Mouse (Mus musculus) midbrain, embryonic 15.5 days (tissue): ENCODE measurements around the gene Olfr1076. TPM values are rescaled to one million over a fixed set of nuclear protein-coding genes. Genes with fewer than 3 reads are reported as not detected.
"Not testable (repeated sequence)": the region's sequence is repeated elsewhere in the genome, so short reads cannot be mapped to it uniquely, and the experiment has no call there.

Source experiments
- ATAC-seq: fragments of 200-750 bp; cut with Nextera tagmentation; replicated peaks from 2 replicates; pipeline ENCODE4 v1.8.0; 2017; ENCODE audit warnings: moderate TSS enrichment
- H3K27ac ChIP-seq: fragments of 300-500 bp; sonication (generic); 2 replicates; pipeline ENCODE4 v1.5.1; 2015; ENCODE audit warnings: mild to moderate bottlenecking, inconsistent platforms
- H3K27me3 ChIP-seq: fragments of 300-500 bp; sonication (generic); replicated peaks from 2 replicates; pipeline ENCODE4 v1.6.1; 2015; ENCODE audit warnings: inconsistent platforms
- H3K36me3 ChIP-seq: fragments of 300-500 bp; sonication (generic); replicated peaks from 2 replicates; pipeline ENCODE4 v1.6.1; 2015; ENCODE audit warnings: inconsistent platforms
- H3K4me1 ChIP-seq: fragments of 300-500 bp; sonication (generic); 2 replicates; pipeline ENCODE4 v1.6.1; 2015; ENCODE audit warnings: inconsistent platforms
- H3K4me2 ChIP-seq: fragments of 300-500 bp; sonication (generic); 2 replicates; pipeline ENCODE4 v1.6.1; 2015; ENCODE audit warnings: inconsistent platforms, mild to moderate bottlenecking, moderate library complexity
- H3K4me3 ChIP-seq: fragments of 300-500 bp; sonication (generic); 2 replicates; pipeline ENCODE4 v1.5.1; 2015; ENCODE audit warnings: mild to moderate bottlenecking, inconsistent platforms
- H3K9ac ChIP-seq: fragments of 300-500 bp; sonication (generic); 2 replicates; pipeline ENCODE4 v1.6.1; 2015; ENCODE audit warnings: mild to moderate bottlenecking, inconsistent platforms
- H3K9me3 ChIP-seq: fragments of 300-500 bp; sonication (generic); 2 replicates; pipeline ENCODE4 v1.6.1; 2016; ENCODE audit warnings: inconsistent platforms
- WGBS: fragments of 180-500 bp; shearing (Covaris S2); methylation state at CpG from one replicate; pipeline ENCODE4 v1.1.7; 2015; ENCODE audit warnings: mixed read lengths; 5-methylcytosine and 5-hydroxymethylcytosine counted together
- polyA plus RNA-seq: library from polyadenylated mRNA; unstranded; fragments of >200 nt; fragmentation: Nextera tagmentation; extraction: Ambion mirVana; gene quantifications from 2 replicates; pipeline ENCODE4 v1.2.1, GENCODE M21; 2015

Gene Olfr1076
- not detected in 2 replicates for polyA plus RNA-seq

GRCm38 (mm10) chr2:86508161-86508560 lies at the start of gene Olfr1076:
Olfr1076 (plus strand) TSS chr2:86508461.
- ATAC-seq, result no peak
- H3K9ac ChIP-seq, result no peak within 1 kb of the TSS
- no peaks in the 10 kb centered on the region for H3K27me3 ChIP-seq
- H3K9me3 ChIP-seq, result no peaks in the 10 kb centered on the region
- no peak within 1 kb of the TSS for H3K4me2 ChIP-seq
- no peaks in the 10 kb centered on the region for H3K4me1 ChIP-seq
- H3K27ac ChIP-seq, result no peak within 1 kb of the TSS
- H3K36me3 ChIP-seq, result no peaks in the 10 kb centered on the region
- H3K4me3 ChIP-seq, result no peak within 1 kb of the TSS
- 82% methylated on average over 1 of the region's 1 CpGs for WGBS

GRCm38 (mm10) chr2:86460434-86460833 lies 47.8 kb upstream of the Olfr1076 start:
- Histone ChIP-seq H3K4me3 (no peak overlapping the region), H3K4me1 (no peaks in the 10 kb centered on the region), H3K36me3 (no peaks in the 10 kb centered on the region), H3K27ac (no peak overlapping the region), H3K4me2 (no peak overlapping the region), H3K9ac (no peak overlapping the region), H3K9me3 (no peaks in the 10 kb centered on the region), H3K27me3 (no peaks in the 10 kb centered on the region)
- ATAC-seq, result no peak
- 91% methylated on average over 1 of the region's 1 CpGs for WGBS

GRCm38 (mm10) chr2:86464442-86465109 lies 43.7 kb upstream of the Olfr1076 start:
- H3K27me3 ChIP-seq, result no peaks in the 10 kb centered on the region
- no peaks in the 10 kb centered on the region for H3K4me1 ChIP-seq
- peak overlapping the region; percentile 24 for H3K4me2 ChIP-seq
- peak; percentile 70; the same call in 1 of the 2 replicates for ATAC-seq
- H3K9me3 ChIP-seq, result no peaks in the 10 kb centered on the region
- H3K36me3 ChIP-seq, result no peaks in the 10 kb centered on the region
- WGBS, result 35% methylated on average over 10 of the region's 10 CpGs
- H3K9ac ChIP-seq, result no peak overlapping the region
- H3K4me3 ChIP-seq, result no peak overlapping the region
- H3K27ac ChIP-seq, result no peak overlapping the region

GRCm38 (mm10) chr2:86487286-86487685 lies 21.0 kb upstream of the Olfr1076 start, which contains the start of gene Olfr228:
Olfr228 (minus strand) TSS chr2:86487386.
- Histone ChIP-seq H3K4me3 (no peak within 1 kb of the TSS), H3K9me3 (no peaks in the 10 kb centered on the region)

GRCm38 (mm10) chr2:86530991-86531390 lies 22.7 kb downstream of the Olfr1076 start:
- Histone ChIP-seq H3K4me3 (no peak overlapping the region), H3K36me3 (no peaks in the 10 kb centered on the region), H3K4me2 (no peak overlapping the region), H3K27ac (no peak overlapping the region), H3K9ac (no peak overlapping the region), H3K4me1 (no peaks in the 10 kb centered on the region), H3K9me3 (no peaks in the 10 kb centered on the region), H3K27me3 (no peaks in the 10 kb centered on the region)
- no peak for ATAC-seq
- WGBS, result 69% methylated on average over 1 of the region's 1 CpGs

More at GRCm38 (mm10) chr2:86487286-86487685, 21.0 kb upstream of the Olfr1076 start, which contains the start of gene Olfr228:
- no peak for ATAC-seq
- Histone ChIP-seq H3K27ac (no peak within 1 kb of the TSS), H3K4me2 (no peak within 1 kb of the TSS), H3K9ac (no peak within 1 kb of the TSS), H3K27me3 (no peaks in the 10 kb centered on the region), H3K4me1 (no peaks in the 10 kb centered on the region), H3K36me3 (no peaks in the 10 kb centered on the region)
- 53% methylated on average over 1 of the region's 1 CpGs for WGBS

- H3K36me3 ChIP-seq, result no peaks in the 10 kb centered on the region
- no peak within 1 kb of the TSS for H3K4me2 ChIP-seq
- no peaks in the 10 kb centered on the region for H3K4me1 ChIP-seq
- H3K27ac ChIP-seq, result no peak within 1 kb of the TSS
- no peak within 1 kb of the TSS for H3K4me3 ChIP-seq
- H3K27me3 ChIP-seq, result no peaks in the 10 kb centered on the region
- no peak within 1 kb of the TSS for H3K9ac ChIP-seq
- H3K9me3 ChIP-seq, result no peaks in the 10 kb centered on the region
- ATAC-seq, result no peak
- 59% methylated on average over 1 of the region's 1 CpGs for WGBS
Observed at GRCm38 (mm10) chr2:86542380-86542779, 34.1 kb downstream of the Olfr1076 start, which contains the start of gene Olfr1079. Olfr1079 (minus strand) TSS chr2:86542480.

- ATAC-seq, result not testable (repeated sequence)
Observed at GRCm38 (mm10) chr2:86558135-86558534, 49.9 kb downstream of the Olfr1076 start, which contains the start of gene Olfr1080. Olfr1080 (minus strand) TSS chr2:86558235.

More at GRCm38 (mm10) chr2:86558135-86558534, 49.9 kb downstream of the Olfr1076 start, which contains the start of gene Olfr1080:
- not testable (repeated sequence) for H3K9me3 ChIP-seq, H3K36me3 ChIP-seq, H3K27me3 ChIP-seq, H3K9ac ChIP-seq, H3K27ac ChIP-seq, H3K4me3 ChIP-seq, H3K4me1 ChIP-seq, H3K4me2 ChIP-seq

Other genes starting within 250 kb of the Olfr1076 start
- not detected in 2 replicates for gene Olfr1051, start 229.4 kb upstream of the Olfr1076 start, polyA plus RNA-seq
- not detected in 2 replicates for gene Olfr1052, start 216.0 kb upstream of the Olfr1076 start, polyA plus RNA-seq
- not detected in 2 replicates for gene Olfr1053, start 193.2 kb upstream of the Olfr1076 start, polyA plus RNA-seq
- gene Olfr1054, start 173.0 kb upstream of the Olfr1076 start, polyA plus RNA-seq, result not detected in 2 replicates
- not detected in 2 replicates for gene Olfr1055, start 158.2 kb upstream of the Olfr1076 start, polyA plus RNA-seq
- not detected in 2 replicates for gene Olfr1056, start 146.0 kb upstream of the Olfr1076 start, polyA plus RNA-seq
- not detected in 2 replicates for gene Olfr1057, start 130.1 kb upstream of the Olfr1076 start, polyA plus RNA-seq
- not detected in 2 replicates for gene Olfr1058, start 119.9 kb upstream of the Olfr1076 start, polyA plus RNA-seq
- not detected in 2 replicates for gene Olfr1061, start 94.4 kb upstream of the Olfr1076 start, polyA plus RNA-seq
- not detected in 2 replicates for gene Olfr1062, start 81.7 kb upstream of the Olfr1076 start, polyA plus RNA-seq
- gene Olfr1065, start 57.9 kb upstream of the Olfr1076 start, polyA plus RNA-seq, result not detected in 2 replicates
- gene Olfr1066, start 52.2 kb upstream of the Olfr1076 start, polyA plus RNA-seq, result not detected in 2 replicates
- not detected in 2 replicates for gene Olfr228, start 21.1 kb upstream of the Olfr1076 start, polyA plus RNA-seq
- gene Olfr1079, start 34.0 kb downstream of the Olfr1076 start, polyA plus RNA-seq, result not detected in 2 replicates
- gene Olfr1080, start 49.8 kb downstream of the Olfr1076 start, polyA plus RNA-seq, result not detected in 2 replicates
- gene Olfr1082, start 90.5 kb downstream of the Olfr1076 start, polyA plus RNA-seq, result not detected in 2 replicates
- gene Olfr1084, start 131.3 kb downstream of the Olfr1076 start, polyA plus RNA-seq, result not detected in 2 replicates
- not detected in 2 replicates for gene Olfr1085, start 153.6 kb downstream of the Olfr1076 start, polyA plus RNA-seq
- gene Olfr1086, start 171.6 kb downstream of the Olfr1076 start, polyA plus RNA-seq, result not detected in 2 replicates
- gene Olfr1087, start 189.9 kb downstream of the Olfr1076 start, polyA plus RNA-seq, result not detected in 2 replicates
- not detected in 2 replicates for gene Olfr1089, start 225.2 kb downstream of the Olfr1076 start, polyA plus RNA-seq